Mouse (Mus musculus) heart, embryonic 13.5 days (tissue): ENCODE measurements around the gene Tmem165. TPM values are rescaled to one million over a fixed set of nuclear protein-coding genes. Genes with fewer than 3 reads are reported as not detected.

ENCODE experiments used
- ATAC-seq: fragments of 200-750 bp; cut with Nextera tagmentation; 2 replicates; pipeline ENCODE4 v1.8.0; 2017; ENCODE audit warnings: moderate TSS enrichment; ENCODE audit not compliant: insufficient number of reproducible peaks, low FRiP score, low TSS enrichment; ENCODE audit errors: extremely low read depth
- H3K27ac ChIP-seq: fragments of 300-500 bp; sonication (generic); replicated peaks from 2 replicates; pipeline ENCODE4 v1.5.1; 2015; ENCODE audit warnings: moderate library complexity, mild to moderate bottlenecking, inconsistent platforms
- H3K27me3 ChIP-seq: fragments of 300-500 bp; sonication (generic); replicated peaks from 2 replicates; pipeline ENCODE4 v1.6.1; 2015; ENCODE audit warnings: mild to moderate bottlenecking, inconsistent platforms
- H3K36me3 ChIP-seq: fragments of 300-500 bp; sonication (generic); 2 replicates; pipeline ENCODE4 v1.6.1; 2015; ENCODE audit warnings: mild to moderate bottlenecking, inconsistent platforms
- H3K4me1 ChIP-seq: fragments of 300-500 bp; sonication (generic); 2 replicates; pipeline ENCODE4 v1.6.1; 2015; ENCODE audit warnings: inconsistent platforms
- H3K4me2 ChIP-seq: fragments of 300-500 bp; sonication (generic); 2 replicates; pipeline ENCODE4 v1.6.1; 2015; ENCODE audit warnings: inconsistent platforms, mild to moderate bottlenecking, moderate library complexity
- H3K4me3 ChIP-seq: fragments of 300-500 bp; sonication (generic); 2 replicates; pipeline ENCODE4 v1.5.1; 2015; ENCODE audit warnings: moderate library complexity, mild to moderate bottlenecking, inconsistent platforms
- H3K9ac ChIP-seq: fragments of 300-500 bp; sonication (generic); 2 replicates; pipeline ENCODE4 v1.6.1; 2015; ENCODE audit warnings: inconsistent platforms, mild to moderate bottlenecking, moderate library complexity
- H3K9me3 ChIP-seq: fragments of 300-500 bp; sonication (generic); 2 replicates; pipeline ENCODE4 v1.6.1; 2016; ENCODE audit warnings: inconsistent platforms
- WGBS: fragments of 180-500 bp; shearing (Covaris S2); methylation state at CpG from one replicate; pipeline ENCODE4 v1.1.7; 2015; ENCODE audit warnings: mixed read lengths; 5-methylcytosine and 5-hydroxymethylcytosine counted together
- polyA plus RNA-seq: library from polyadenylated mRNA; unstranded; fragments of >200 nt; fragmentation: Nextera tagmentation; extraction: Ambion mirVana; gene quantifications from 2 replicates; pipeline ENCODE4 v1.2.1, GENCODE M21; 2015

Gene Tmem165
- polyA plus RNA-seq, 1 experiment from 2014 or later, result 68.8 TPM

DNA sequence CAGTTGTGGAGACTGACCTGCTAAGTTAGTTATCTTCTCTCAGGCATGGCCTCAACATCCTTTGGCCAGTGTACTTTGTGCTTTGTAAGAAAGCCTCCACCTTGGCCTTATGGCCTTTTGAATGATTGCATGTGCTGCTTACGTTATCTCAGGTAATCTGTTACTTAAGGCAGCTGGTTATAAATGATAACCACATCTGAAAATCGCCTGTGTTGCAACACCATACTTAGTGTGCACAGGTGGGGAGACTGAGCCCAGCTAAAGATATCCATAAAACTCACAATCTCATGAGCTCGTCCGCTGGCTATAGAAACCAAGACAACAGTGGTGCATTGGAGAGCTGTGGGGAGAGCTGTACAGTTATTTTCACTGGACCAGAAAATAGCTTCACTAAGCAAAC is 6.9 kb downstream of the Tmem165 start:
- H3K9me3 ChIP-seq, result no peaks in the 10 kb centered on the region
- H3K9ac ChIP-seq, result no peak overlapping the region
- 80% methylated on average over 4 of the region's 4 CpGs for WGBS
- no peaks in the 10 kb centered on the region for H3K27me3 ChIP-seq
- no peak overlapping the region for H3K4me3 ChIP-seq
- no peak overlapping the region for H3K4me2 ChIP-seq
- ATAC-seq, result no peak
- no peak overlapping the region for H3K27ac ChIP-seq
- H3K4me1 ChIP-seq, result peaks cover 91% of the 10 kb centered on the region
- peaks cover 32% of the 10 kb centered on the region for H3K36me3 ChIP-seq

DNA sequence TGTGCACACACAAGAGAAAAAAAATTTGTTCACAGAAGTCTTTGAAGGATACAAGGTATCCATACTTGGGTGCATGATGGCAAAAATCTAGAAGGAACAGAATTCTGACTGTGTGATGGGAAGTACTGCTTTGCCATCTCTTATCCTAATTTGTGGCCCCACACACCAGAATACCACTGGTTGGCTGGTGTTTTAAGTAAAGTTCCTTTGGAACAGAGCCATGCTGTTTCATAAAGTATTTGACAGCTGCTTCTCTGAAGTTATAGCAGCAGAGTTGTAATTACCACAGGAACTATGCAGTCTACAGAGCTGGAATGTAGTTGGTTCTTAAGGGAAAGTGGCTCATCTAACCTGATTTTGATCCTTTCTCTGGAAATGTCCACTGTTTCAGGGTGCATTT is 9.4 kb downstream of the Tmem165 start:
- H3K4me2 ChIP-seq, result no peak overlapping the region
- H3K4me3 ChIP-seq, result no peak overlapping the region
- H3K4me1 ChIP-seq, result peaks cover 70% of the 10 kb centered on the region
- H3K27ac ChIP-seq, result peak overlapping the region; percentile 15; the same call in 1 of the 2 replicates
- no peaks in the 10 kb centered on the region for H3K27me3 ChIP-seq
- no peak for ATAC-seq
- H3K9ac ChIP-seq, result no peak overlapping the region
- H3K36me3 ChIP-seq, result peaks cover 34% of the 10 kb centered on the region
- no peaks in the 10 kb centered on the region for H3K9me3 ChIP-seq

DNA sequence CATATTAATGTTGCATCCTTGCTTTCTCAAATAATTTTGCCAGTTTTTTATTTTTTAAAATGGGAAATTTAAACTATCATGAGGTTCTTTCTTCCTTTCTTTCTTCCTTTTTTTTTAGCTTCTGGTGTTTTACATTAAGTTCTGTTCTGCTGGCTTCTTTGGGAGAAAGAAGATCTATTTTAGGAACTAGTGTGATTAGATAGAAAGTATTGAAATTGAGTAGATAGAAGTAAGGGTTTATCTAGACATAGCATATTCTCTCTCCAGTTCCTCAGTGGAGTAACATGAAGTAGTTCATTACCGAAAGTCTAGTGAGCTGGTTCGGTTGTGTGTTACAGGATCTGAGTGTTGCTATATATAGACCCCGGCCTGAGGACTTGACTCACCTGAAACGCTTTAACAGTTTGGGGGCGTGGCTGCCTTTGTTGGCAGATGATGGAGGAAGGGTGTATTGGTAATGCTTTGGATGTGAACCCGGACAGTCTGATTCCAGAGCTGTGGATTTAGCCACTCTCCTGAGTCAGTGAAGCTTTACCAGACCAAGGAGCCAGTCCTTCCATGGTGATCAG is 10.8 kb downstream of the Tmem165 start:
- no peak for ATAC-seq
- H3K9me3 ChIP-seq, result no peaks in the 10 kb centered on the region
- peaks cover 58% of the 10 kb centered on the region for H3K4me1 ChIP-seq
- 0 out of 2 replicates have a peak overlapping the region, but pooled peaks have one; percentile 36 for H3K27ac ChIP-seq
- H3K4me2 ChIP-seq, result peak overlapping the region; percentile 33
- H3K9ac ChIP-seq, result no peak overlapping the region
- 50% methylated on average over 6 of the region's 6 CpGs for WGBS
- no peaks in the 10 kb centered on the region for H3K27me3 ChIP-seq
- peaks cover 39% of the 10 kb centered on the region for H3K36me3 ChIP-seq
- H3K4me3 ChIP-seq, result no peak overlapping the region

DNA sequence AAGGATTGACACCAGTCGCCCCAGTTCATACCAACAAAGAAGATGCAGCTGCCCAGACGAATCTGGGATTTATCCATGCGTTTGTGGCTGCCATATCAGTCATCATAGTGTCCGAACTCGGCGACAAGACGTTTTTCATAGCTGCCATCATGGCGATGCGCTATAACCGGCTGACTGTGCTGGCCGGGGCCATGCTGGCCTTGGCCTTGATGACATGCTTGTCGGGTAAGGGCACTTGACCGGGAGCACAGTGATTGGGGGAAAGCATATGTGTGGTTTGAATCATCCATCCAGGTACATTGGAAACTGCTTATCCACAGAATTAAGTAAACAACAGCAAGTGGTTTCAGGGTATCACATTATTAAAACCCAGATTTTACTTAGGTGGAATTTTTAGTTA is 15.7 kb downstream of the Tmem165 start:
- peaks cover 15% of the 10 kb centered on the region for H3K4me1 ChIP-seq
- WGBS, result 85% methylated on average over 13 of the region's 13 CpGs
- H3K27me3 ChIP-seq, result no peaks in the 10 kb centered on the region
- no peak for ATAC-seq
- no peak overlapping the region for H3K27ac ChIP-seq
- no peaks in the 10 kb centered on the region for H3K9me3 ChIP-seq
- no peak overlapping the region for H3K9ac ChIP-seq
- H3K36me3 ChIP-seq, result peaks cover 75% of the 10 kb centered on the region
- H3K4me2 ChIP-seq, result no peak overlapping the region
- no peak overlapping the region for H3K4me3 ChIP-seq

DNA sequence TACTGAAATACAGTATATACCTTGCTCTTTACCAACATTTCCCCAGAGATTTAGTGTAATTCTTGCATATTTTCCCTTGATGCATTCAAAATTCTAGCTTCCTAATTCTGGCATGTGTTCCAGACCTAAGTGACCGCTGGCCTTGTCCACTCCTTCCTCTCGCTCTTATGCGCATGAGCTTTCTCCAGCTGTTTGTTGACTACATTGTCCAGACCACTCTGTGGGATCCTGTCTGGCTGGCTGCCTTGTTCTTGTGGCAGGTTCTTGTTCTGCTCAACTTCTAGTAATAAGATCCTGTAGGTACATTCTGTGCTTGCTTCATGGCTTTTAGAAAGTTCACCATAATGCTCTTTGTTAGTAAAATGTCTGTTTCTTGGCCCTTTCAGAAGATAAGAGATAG is 19.5 kb downstream of the Tmem165 start:
- Histone ChIP-seq H3K4me2 (no peak overlapping the region), H3K9ac (no peak overlapping the region), H3K27ac (no peak overlapping the region), H3K4me1 (0 out of 2 replicates have a peak, but pooled peaks cover 5% of the 10 kb centered on the region), H3K27me3 (no peaks in the 10 kb centered on the region), H3K4me3 (no peak overlapping the region), H3K36me3 (peaks cover 87% of the 10 kb centered on the region), H3K9me3 (no peaks in the 10 kb centered on the region)
- WGBS, result 63% methylated on average over 3 of the region's 3 CpGs
- no peak for ATAC-seq

DNA sequence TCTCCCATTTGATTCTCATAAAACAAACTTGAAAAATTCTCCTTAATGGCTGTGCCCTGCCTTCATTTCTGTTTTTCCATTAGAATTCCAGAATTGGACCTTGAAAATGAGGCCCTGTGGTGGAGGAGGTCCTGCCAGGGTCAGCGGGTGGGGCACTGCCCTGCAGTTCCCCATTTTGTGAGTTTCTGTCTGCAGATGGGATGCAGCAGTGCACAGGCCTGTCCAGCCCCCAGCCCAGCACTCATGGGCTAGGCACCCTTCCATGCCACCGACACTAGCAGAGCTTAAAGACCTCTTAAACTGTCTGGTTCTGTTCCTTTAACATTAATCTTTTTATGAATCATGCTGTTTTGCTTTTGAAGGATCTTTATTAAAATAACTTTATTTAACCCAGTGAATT is 22.2 kb downstream of the Tmem165 start:
- Histone ChIP-seq H3K4me3 (no peak overlapping the region), H3K4me2 (no peak overlapping the region), H3K9ac (no peak overlapping the region), H3K36me3 (peaks cover 90% of the 10 kb centered on the region), H3K27me3 (no peaks in the 10 kb centered on the region), H3K4me1 (0 out of 2 replicates have a peak, but pooled peaks cover 5% of the 10 kb centered on the region), H3K27ac (no peak overlapping the region), H3K9me3 (no peaks in the 10 kb centered on the region)
- no peak for ATAC-seq
- 91% methylated on average over 2 of the region's 2 CpGs for WGBS

DNA sequence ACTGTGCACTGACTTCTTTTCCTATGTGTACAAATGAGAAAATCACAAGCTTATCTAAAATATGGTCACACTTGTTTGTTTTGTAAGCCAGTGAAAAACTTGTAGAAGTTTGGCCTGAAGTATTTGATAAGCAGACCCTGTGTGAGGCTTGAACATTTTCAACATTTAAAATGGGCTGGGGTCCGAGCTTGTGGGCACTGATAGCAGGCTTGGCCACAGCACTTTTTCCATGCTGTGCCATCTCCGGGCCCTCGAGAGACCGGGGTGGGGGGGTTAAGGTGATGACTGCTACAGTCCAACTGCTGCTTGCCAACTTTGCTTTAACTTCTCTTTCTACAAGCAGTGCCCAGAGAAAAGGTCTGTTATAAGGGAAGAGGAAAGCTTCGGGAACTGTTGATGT is 24.4 kb downstream of the Tmem165 start:
- 72% methylated on average over 5 of the region's 5 CpGs for WGBS
- no peak overlapping the region for H3K4me2 ChIP-seq
- H3K9me3 ChIP-seq, result no peaks in the 10 kb centered on the region
- ATAC-seq, result no peak
- no peak overlapping the region for H3K27ac ChIP-seq
- H3K27me3 ChIP-seq, result no peaks in the 10 kb centered on the region
- peaks cover 91% of the 10 kb centered on the region for H3K36me3 ChIP-seq
- no peak overlapping the region for H3K9ac ChIP-seq
- no peak overlapping the region for H3K4me3 ChIP-seq
- H3K4me1 ChIP-seq, result 0 out of 2 replicates have a peak, but pooled peaks cover 2% of the 10 kb centered on the region

DNA sequence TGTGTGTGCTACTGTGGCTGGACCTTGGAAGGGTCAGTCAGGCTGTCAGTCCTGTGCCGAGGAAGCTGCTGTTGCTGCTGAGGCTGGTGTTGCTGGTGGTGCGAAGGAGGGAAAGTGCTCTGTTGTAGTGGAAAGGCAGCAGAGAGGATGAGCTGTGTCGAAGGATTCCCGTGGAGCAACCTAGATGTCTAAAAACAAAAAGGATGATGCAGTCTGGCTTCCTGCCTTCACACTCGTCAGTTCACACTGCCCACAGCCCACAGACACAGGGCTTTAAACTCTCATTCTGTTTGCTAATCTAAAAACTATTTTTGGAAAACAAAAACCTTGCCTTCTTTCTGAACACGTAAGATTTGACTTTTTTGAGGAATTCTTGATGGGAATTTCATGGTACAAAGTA is 33.0 kb downstream of the Tmem165 start:
- 43% methylated on average over 6 of the region's 6 CpGs for WGBS
- H3K27ac ChIP-seq, result no peak overlapping the region
- no peak for ATAC-seq

DNA sequence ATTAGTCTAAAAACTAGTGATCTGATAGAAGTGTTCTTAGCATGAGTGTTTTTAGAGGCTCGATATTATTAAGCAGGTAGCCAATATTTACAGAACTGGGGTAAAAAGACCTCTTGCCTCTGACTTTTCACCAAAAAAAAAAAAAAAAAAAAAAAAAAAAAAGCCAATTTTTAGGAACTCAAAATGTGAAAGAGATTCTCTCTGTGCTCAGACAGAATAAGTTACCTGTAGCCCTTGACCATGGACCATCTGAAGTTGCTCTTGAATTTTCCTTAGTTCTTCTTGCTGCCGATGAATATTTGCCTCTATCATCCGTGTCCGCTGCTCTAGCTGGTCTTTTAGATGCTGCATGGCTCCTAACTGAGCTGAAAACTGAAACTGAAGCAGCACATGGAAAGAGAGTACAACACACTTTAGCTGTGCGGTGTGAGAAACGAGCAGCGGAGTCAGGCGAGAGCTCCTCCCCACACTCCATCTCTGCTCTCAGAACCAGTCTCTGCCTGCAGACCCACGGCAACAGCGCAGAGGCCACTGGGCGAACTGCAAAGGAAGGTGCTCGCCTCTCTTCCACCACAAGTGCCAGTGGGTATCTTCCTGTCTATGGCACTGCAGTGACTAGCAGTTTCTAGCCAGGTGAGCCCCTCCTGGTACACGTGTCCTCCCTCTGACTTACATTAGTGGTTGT is 47.6 kb downstream of the Tmem165 start:
- H3K4me3 ChIP-seq, result no peak overlapping the region
- H3K9ac ChIP-seq, result no peak overlapping the region
- H3K9me3 ChIP-seq, result no peaks in the 10 kb centered on the region
- H3K4me1 ChIP-seq, result no peaks in the 10 kb centered on the region
- no peak overlapping the region for H3K27ac ChIP-seq
- WGBS, result 86% methylated on average over 13 of the region's 13 CpGs
- no peak overlapping the region for H3K4me2 ChIP-seq
- ATAC-seq, result no peak
- peaks cover 75% of the 10 kb centered on the region for H3K36me3 ChIP-seq
- H3K27me3 ChIP-seq, result no peaks in the 10 kb centered on the region

More for the DNA sequence above, 33.0 kb downstream of the Tmem165 start:
- H3K4me3 ChIP-seq, result no peak overlapping the region
- no peak overlapping the region for H3K9ac ChIP-seq
- peaks cover 31% of the 10 kb centered on the region for H3K36me3 ChIP-seq
- no peaks in the 10 kb centered on the region for H3K9me3 ChIP-seq
- no peaks in the 10 kb centered on the region for H3K27me3 ChIP-seq
- H3K4me1 ChIP-seq, result peaks cover 9% of the 10 kb centered on the region
- H3K4me2 ChIP-seq, result no peak overlapping the region

DNA sequence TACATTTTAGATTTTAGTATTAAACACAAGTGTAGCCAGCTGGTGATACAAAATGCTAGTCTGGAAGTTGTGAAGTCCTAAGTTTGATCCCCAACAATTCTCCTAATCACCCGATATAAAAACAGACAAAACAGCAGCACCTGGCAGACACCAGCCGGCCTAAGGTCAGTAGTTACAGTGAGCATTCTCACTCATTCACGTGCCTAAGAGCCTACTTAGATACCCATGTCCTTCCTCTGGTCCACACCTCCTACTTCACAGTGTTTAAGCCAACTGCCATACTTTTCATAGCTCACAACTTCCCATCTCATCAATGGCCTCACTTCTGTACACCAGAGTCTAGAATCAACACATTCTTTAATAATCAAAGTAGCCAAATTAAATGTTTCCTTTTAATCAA is 59.6 kb downstream of the Tmem165 start:
- Histone ChIP-seq H3K4me1 (no peaks in the 10 kb centered on the region), H3K36me3 (peaks cover 49% of the 10 kb centered on the region), H3K9me3 (no peaks in the 10 kb centered on the region), H3K27ac (no peak overlapping the region), H3K9ac (no peak overlapping the region), H3K27me3 (no peaks in the 10 kb centered on the region), H3K4me2 (no peak overlapping the region), H3K4me3 (no peak overlapping the region)
- no peak for ATAC-seq
- WGBS, result 81% methylated on average over 3 of the region's 3 CpGs

DNA sequence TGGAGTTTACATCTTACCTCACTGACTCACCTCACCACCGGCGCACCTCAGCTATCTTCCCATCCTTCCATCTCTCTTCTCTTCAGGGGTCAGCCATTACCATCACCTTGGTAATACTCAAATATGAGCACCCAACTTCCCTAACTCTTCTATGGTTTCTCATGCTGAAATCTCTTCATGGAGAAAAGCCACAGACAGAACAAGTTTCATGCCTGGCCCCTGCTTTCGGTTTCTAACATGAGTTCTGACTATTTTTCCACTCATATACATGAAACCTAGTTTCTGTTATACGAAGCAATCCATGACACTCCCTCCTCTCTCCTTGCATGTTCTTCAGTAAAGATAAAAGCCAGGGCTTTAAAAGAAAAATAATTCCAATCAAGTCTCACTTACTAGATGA is 60.2 kb downstream of the Tmem165 start:
- no peak overlapping the region for H3K4me2 ChIP-seq
- WGBS, result 95% methylated on average over 4 of the region's 4 CpGs
- H3K9ac ChIP-seq, result no peak overlapping the region
- H3K4me3 ChIP-seq, result no peak overlapping the region
- no peaks in the 10 kb centered on the region for H3K9me3 ChIP-seq
- no peaks in the 10 kb centered on the region for H3K27me3 ChIP-seq
- no peak overlapping the region for H3K27ac ChIP-seq
- H3K36me3 ChIP-seq, result peaks cover 50% of the 10 kb centered on the region
- ATAC-seq, result no peak
- H3K4me1 ChIP-seq, result no peaks in the 10 kb centered on the region

DNA sequence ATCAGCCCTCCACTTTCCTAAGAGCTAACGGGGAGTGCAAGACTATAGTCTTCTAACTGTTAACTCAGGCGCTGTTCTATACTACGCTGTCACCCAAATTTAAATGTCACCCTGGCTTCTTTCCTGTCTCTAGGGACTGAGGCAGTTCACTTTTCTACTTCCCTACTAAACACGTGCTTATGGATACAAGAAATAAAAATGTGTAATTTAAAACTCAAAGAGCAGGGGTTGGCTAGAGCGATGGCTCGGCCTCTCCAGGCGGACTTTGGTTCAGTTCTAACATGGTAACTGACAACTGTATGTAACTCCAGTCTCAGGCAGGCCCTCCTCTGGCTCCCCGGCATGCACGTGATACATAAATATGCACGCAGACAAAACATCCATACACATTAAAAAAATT is 60.8 kb downstream of the Tmem165 start:
- no peaks in the 10 kb centered on the region for H3K9me3 ChIP-seq
- no peaks in the 10 kb centered on the region for H3K27me3 ChIP-seq
- no peak overlapping the region for H3K4me2 ChIP-seq
- peaks cover 48% of the 10 kb centered on the region for H3K36me3 ChIP-seq
- WGBS, result 91% methylated on average over 10 of the region's 10 CpGs
- H3K9ac ChIP-seq, result no peak overlapping the region
- no peak overlapping the region for H3K27ac ChIP-seq
- no peak overlapping the region for H3K4me3 ChIP-seq
- H3K4me1 ChIP-seq, result no peaks in the 10 kb centered on the region
- ATAC-seq, result no peak
